Mouse (Mus musculus): Measurements from ENCODE around the gene Zbed3.
"Not testable (repeated sequence)": the region's sequence is repeated elsewhere in the genome, so short reads cannot be mapped to it uniquely, and the experiment has no call there.

Zbed3 gene

GRCm38 (mm10) chr13:95332086-95332899 lies 8.9 kb downstream of the Zbed3 start:
- DNase-seq (ENCODE audit: low read depth): no peak

DNA sequence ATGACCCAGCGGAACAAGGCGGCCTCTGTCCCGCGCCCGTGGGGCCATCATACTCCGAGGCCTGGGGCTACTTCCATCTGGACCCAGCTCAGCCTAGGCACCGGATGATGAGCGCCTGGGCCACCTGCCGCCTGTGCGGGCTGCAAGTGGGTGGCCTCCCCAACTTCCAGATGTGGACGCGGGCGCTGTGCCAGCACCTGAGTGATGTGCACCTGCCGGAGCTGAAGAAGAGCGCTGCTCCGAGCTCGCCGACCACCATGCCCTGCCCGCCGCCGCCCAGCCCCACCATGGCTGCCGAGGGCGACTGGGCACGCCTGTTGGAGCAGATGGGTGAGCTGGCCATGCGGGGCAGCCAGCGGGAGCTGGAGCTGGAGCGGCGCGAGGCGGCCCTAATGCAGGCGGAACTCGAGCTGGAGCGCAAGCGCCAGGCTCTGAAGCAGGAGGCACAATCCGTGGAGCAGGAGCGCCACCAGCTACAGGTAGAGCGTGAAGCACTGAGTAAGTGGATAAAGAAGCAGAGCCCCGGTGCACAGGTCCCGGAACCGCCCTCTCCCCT lies 12.8 kb downstream of the Zbed3 start:
- DNase-seq (ENCODE audit: low read depth): no peak

DNA sequence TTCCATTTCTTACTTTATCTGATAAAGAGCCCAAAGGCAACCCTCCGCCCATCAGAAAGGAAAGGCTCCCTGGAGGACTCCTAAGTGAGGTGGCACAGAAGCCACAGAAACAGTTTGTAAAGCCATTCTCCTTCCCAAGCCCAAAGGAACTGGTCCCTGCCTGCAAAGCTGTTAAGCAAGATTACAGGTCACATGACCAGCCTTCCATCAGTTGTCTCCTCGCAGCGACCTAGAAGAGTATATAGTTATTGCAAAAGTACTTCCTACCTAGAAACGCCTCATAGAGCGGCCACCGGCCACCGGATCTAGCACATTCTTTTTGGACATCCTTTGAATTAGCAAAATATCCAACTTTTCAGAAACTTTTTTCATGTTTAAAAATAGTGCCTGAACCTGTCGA lies 20.1 kb downstream of the Zbed3 start:
- no peak for DNase-seq (ENCODE audit: low read depth)

DNA sequence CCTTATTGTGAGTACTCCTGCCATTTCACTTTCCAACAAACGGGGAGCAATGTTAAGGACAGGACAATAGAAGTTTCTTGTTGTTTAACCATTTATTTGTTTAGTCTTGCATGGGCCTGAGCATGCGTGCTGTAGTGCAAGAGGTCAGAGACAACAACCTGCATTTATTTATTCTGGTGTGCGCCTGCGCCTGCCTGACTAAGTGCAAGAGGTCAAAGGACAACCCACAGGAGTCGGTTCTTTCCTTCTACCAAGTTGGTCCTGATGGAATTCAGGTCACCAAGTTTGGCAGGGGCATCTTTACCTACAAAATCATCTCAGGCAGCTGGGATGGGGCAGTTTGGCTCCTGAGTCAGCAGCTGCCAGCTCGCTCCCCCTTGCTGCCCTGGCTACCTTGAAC lies 22.5 kb downstream of the Zbed3 start:
- no peak for DNase-seq (ENCODE audit: low read depth)

DNA sequence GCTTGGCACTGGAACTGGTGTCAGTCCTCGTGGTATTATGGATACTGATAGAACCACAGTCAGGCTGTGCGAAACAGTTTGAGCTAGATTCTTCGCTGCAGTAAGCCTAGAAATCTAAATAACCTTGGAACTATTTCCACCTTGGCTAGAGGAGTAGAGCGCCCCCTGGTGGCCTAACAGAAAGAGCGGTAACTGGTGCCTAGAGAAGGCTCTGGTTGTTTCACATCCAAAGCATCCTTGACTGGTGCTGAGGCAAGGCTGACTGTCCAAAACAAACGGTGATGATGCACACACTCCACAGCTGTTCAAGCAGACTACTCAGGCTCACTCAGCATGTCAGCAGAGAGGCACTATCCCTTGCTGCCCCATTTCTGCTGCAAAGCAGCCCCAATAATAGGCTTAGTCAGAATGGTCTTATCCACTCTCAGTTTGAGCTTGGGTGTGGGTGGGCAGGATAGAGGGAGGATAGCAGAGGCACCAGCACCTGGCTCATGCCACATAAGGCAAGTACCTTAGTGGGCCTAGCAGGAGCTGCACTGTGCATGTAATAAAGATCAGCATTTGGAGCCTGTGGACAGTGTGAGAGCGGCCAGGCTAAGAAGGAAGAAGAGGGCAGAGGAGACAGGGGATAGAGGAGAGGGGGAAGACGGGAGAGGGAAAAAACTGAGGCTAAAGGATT lies 23.7 kb downstream of the Zbed3 start:
- peak; percentile 86 for DNase-seq (ENCODE audit: low read depth)

DNA sequence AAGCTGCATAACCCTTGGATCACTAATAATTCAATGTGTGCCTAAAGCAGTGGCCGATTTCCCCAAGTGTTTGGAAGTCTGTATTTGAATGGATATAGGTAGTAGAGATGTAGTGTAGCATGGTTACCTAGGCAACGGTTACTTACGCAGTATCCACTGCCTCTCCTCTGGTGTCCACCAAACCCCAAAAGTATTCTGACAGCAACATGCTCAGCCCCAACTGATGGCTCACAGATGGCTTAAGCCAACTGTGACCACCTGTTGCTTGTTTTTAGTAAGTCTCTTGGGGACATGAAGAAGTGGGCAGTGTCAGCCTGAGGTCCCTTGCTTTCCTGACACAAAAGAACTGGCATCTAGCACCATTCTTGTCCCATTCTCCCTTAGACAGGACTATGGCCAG lies 25.1 kb downstream of the Zbed3 start:
- no peak for DNase-seq (ENCODE audit: low read depth)

DNA sequence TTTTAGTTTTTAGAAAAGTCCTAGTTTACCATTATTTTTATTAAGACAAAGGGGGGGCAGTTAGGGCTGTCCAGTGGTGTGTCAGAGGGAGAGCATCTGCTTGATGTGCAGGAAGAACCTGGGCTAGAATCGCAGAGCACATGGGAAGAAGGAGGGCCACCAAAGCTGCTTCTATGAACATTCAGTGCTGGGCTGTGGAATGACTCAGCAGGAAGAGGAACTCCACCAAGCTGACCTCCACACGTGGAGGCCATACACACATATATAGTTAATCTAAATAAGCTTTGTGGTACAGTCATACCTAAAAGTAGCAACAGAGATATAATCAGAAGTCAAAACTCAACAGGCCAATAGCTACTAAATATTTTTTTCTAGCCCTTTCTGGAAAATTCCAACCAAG lies 34.8 kb downstream of the Zbed3 start:
- DNase-seq (ENCODE audit: low read depth): no peak

- no peak for DNase-seq (ENCODE audit: low read depth)
Observed at GRCm38 (mm10) chr13:95363440-95363839, 40.0 kb downstream of the Zbed3 start.

DNA sequence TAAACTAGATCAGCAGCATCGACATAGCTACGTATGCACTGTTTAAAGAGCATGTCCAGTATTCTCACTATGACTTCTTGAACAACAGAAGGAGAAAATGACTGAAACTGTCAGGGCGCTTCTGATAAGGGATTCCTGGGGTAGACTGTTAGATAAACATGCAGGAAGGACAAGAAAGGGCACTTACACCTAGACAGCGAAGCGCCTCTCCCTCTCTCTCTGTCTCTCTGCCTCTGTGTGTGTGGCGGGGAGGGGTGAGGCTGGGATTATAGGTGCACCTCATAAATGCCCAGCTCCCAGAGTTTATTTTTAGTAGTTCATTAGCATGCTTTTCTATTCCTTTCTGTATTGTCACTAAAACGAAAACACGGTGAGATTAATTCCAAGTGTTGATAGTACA lies 42.9 kb downstream of the Zbed3 start:
- no peak for DNase-seq (ENCODE audit: low read depth)

GRCm38 (mm10) chr13:95374701-95375553 lies 51.5 kb downstream of the Zbed3 start, which contains the start of gene Aggf1:
TSS of gene Aggf1 (minus strand) at chr13:95375352.
- peak; percentile 91 for DNase-seq (ENCODE audit: low read depth)

DNA sequence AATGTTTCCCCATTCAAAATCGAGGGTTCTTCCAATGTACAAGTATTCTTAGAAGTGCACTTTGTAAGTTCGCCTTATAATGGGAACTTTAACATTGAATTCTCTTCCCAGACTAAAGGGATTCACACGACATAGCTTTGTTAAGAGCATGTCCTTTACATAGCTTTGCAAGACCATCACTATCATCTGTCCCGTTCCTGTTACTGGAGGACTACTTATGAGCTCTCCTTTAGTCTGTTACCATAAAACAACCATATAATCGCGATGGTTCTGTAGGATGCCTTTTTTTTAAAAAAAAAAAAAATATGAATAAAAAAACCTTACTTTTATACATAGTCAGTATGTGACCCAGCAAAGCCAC lies 52.1 kb downstream of the Zbed3 start:
- DNase-seq (ENCODE audit: low read depth): no peak

GRCm38 (mm10) chr13:95376689-95377289 lies 53.4 kb downstream of the Zbed3 start:
- DNase-seq (ENCODE audit: low read depth): not testable (repeated sequence)

- DNase-seq (ENCODE audit: low read depth): peak; percentile 48
Observed at GRCm38 (mm10) chr13:95378696-95379095, 55.3 kb downstream of the Zbed3 start.

- no peak for DNase-seq (ENCODE audit: low read depth)
Observed at GRCm38 (mm10) chr13:95382418-95382817, 59.0 kb downstream of the Zbed3 start.

Measured in NIH3T3 (cell line).